In genomic region chr7:142460636-142461077, GRCm38 (mm10) we compare ENCODE assay signal across 8 mouse cellular contexts. TPM values are rescaled to one million over a fixed set of nuclear protein-coding genes. Genes with fewer than 3 reads are reported as not detected.
DNase-seq lines count a peak whose midpoint lies in the region; ATAC-seq and TF ChIP-seq lines count a peak whose summit lies in the region.

Lsp1 (plus strand) TSS chr7:142460809.

- ATAC-seq in midbrain, embryonic 16.5 days, result no peak
- no peak for ATAC-seq in liver, embryonic 13.5 days (ENCODE audit: low read depth)

- H3K27me3 ChIP-seq in midbrain, embryonic 10.5 days (ENCODE audit: low read depth, poor library complexity, severe bottlenecking), result no peaks in the 10 kb centered on the region; the same call in 1 of the 2 replicates
- H3K27me3 ChIP-seq in midbrain, embryonic 16.5 days (ENCODE audit: control insufficient read depth, insufficient read depth, low read depth, low read length), result no peaks in the 10 kb centered on the region
- H3K27me3 ChIP-seq in heart, embryonic 10.5 days (ENCODE audit: insufficient read depth, poor library complexity, severe bottlenecking), result no peaks in the 10 kb centered on the region
- H3K27me3 ChIP-seq in liver, embryonic 13.5 days, result 0 out of 2 replicates have a peak, but pooled peaks cover 4% of the 10 kb centered on the region

- H3K4me2 ChIP-seq in midbrain, embryonic 16.5 days (ENCODE audit: low read length), result no peak within 1 kb of the TSS
- 0 out of 2 replicates have a peak within 1 kb of the TSS, but pooled peaks have one; percentile 8 for H3K4me2 ChIP-seq in liver, embryonic 13.5 days

- H3K36me3 ChIP-seq in midbrain, embryonic 10.5 days, result no peaks in the 10 kb centered on the region
- no peaks in the 10 kb centered on the region for H3K36me3 ChIP-seq in midbrain, embryonic 16.5 days (ENCODE audit: control insufficient read depth, insufficient read depth, low read length)
- no peaks in the 10 kb centered on the region for H3K36me3 ChIP-seq in heart, embryonic 10.5 days
- no peaks in the 10 kb centered on the region for H3K36me3 ChIP-seq in liver, embryonic 13.5 days

- WGBS in midbrain, embryonic 10.5 days, result 90% methylated on average over 7 of the region's 7 CpGs
- WGBS in midbrain, embryonic 16.5 days, result 94% methylated on average over 7 of the region's 7 CpGs
- 6% methylated on average over 7 of the region's 7 CpGs for WGBS in bone marrow, adult 2 months
- WGBS in heart, embryonic 10.5 days, result 91% methylated on average over 7 of the region's 7 CpGs
- WGBS in liver, embryonic 13.5 days (ENCODE audit: insufficient replicate concordance), result 45% methylated on average over 7 of the region's 7 CpGs

- no peaks in the 10 kb centered on the region for H3K9me3 ChIP-seq in midbrain, embryonic 10.5 days (replicated peaks)
- no peaks in the 10 kb centered on the region for H3K9me3 ChIP-seq in midbrain, embryonic 16.5 days (replicated peaks; ENCODE audit: control insufficient read depth, low read length, poor library complexity, severe bottlenecking)
- H3K9me3 ChIP-seq in heart, embryonic 10.5 days, result no peaks in the 10 kb centered on the region
- H3K9me3 ChIP-seq in liver, embryonic 13.5 days (replicated peaks), result no peaks in the 10 kb centered on the region

- no peak within 1 kb of the TSS; the same call in 1 of the 2 replicates for H3K27ac ChIP-seq in midbrain, embryonic 10.5 days (replicated peaks)
- H3K27ac ChIP-seq in midbrain, embryonic 16.5 days (ENCODE audit: low read length), result no peak within 1 kb of the TSS
- peak within 1 kb of the TSS; percentile 89 for H3K27ac ChIP-seq in bone marrow, adult 2 months (ENCODE audit: control insufficient read depth, insufficient read depth, low read depth, low read length, poor library complexity)
- H3K27ac ChIP-seq in heart, embryonic 10.5 days, result peak within 1 kb of the TSS; percentile 92
- H3K27ac ChIP-seq in liver, embryonic 13.5 days, result no peak within 1 kb of the TSS

- peak; percentile 73 for TF ChIP-seq POLR2A in bone marrow, adult 2 months (IDR thresholded peaks at IDR 0.05; ENCODE audit: borderline replicate concordance, control insufficient read depth, low read depth, low read length)

- H3K9ac ChIP-seq in midbrain, embryonic 16.5 days (ENCODE audit: low read depth, low read length), result no peak within 1 kb of the TSS
- H3K9ac ChIP-seq in liver, embryonic 13.5 days, result no peak within 1 kb of the TSS

- no peak within 1 kb of the TSS for H3K4me3 ChIP-seq in midbrain, embryonic 10.5 days
- no peak within 1 kb of the TSS for H3K4me3 ChIP-seq in midbrain, embryonic 16.5 days (ENCODE audit: low read depth, low read length)
- peak within 1 kb of the TSS; percentile 90 for H3K4me3 ChIP-seq in bone marrow, adult 2 months (replicated peaks; ENCODE audit: control insufficient read depth, low read depth, low read length)
- no peak within 1 kb of the TSS for H3K4me3 ChIP-seq in heart, embryonic 10.5 days
- H3K4me3 ChIP-seq in liver, embryonic 13.5 days (replicated peaks), result peak within 1 kb of the TSS; percentile 9

- H3K4me1 ChIP-seq in midbrain, embryonic 10.5 days, result peaks cover 25% of the 10 kb centered on the region
- peaks cover 8% of the 10 kb centered on the region; the same call in 1 of the 2 replicates for H3K4me1 ChIP-seq in midbrain, embryonic 16.5 days (ENCODE audit: control insufficient read depth, insufficient read depth, low read length)
- peaks cover 17% of the 10 kb centered on the region for H3K4me1 ChIP-seq in bone marrow, adult 2 months (ENCODE audit: control insufficient read depth, insufficient read depth, low read length)
- H3K4me1 ChIP-seq in heart, embryonic 10.5 days, result peaks cover 75% of the 10 kb centered on the region
- H3K4me1 ChIP-seq in liver, embryonic 13.5 days (replicated peaks), result peaks cover 12% of the 10 kb centered on the region

- TF ChIP-seq CTCF in bone marrow, adult 2 months (IDR thresholded peaks at IDR 0.05; ENCODE audit: control insufficient read depth, insufficient read depth, low read length), result no peak

- DNase-seq in midbrain, embryonic 10.5 days (ENCODE audit: low spot score), result no peak
- DNase-seq in heart, embryonic 10.5 days (ENCODE audit: low spot score), result peak; percentile 71
- no peak for DNase-seq in liver, embryonic 13.5 days
- peak; percentile 69 for DNase-seq in thymus, postnatal 4 days
- no peak for DNase-seq in urinary bladder, postnatal 25 days (ENCODE audit: low spot score)
- no peak for DNase-seq in retina, embryonic 14.5 days (ENCODE audit: low spot score)

RNA-seq across cellular contexts. Expression of gene Lsp1, which starts in this region (rescaled TPM):
- 14.2 and 15.0 TPM in 2 replicates for polyA plus RNA-seq in midbrain, embryonic 10.5 days (2016; fragmentation: Nextera tagmentation; extraction: Ambion mirVana)
- polyA plus RNA-seq in midbrain, embryonic 16.5 days (2015; fragmentation: Nextera tagmentation; extraction: Ambion mirVana), result 4.8 and 5.1 TPM in 2 replicates
- polyA plus RNA-seq in bone marrow, adult 2 months (2011; ENCODE audit: insufficient read depth, insufficient read length, low replicate concordance, missing spikeins), result 135 and 280 TPM in 2 replicates
- 32.0 and 36.9 TPM in 2 replicates for polyA plus RNA-seq in heart, embryonic 10.5 days (2016; fragmentation: Nextera tagmentation; extraction: Ambion mirVana)
- polyA plus RNA-seq in liver, embryonic 13.5 days (2015; fragmentation: Nextera tagmentation; extraction: Ambion mirVana), result 14.2 and 15.5 TPM in 2 replicates

Comparison
In these comparisons a context has a peak if more than half of its experiments do, and no peak if none do; other contexts are left out.
1. DNase-seq: peak in heart, embryonic 10.5 days (single experiment) and thymus, postnatal 4 days (single experiment); none in midbrain, embryonic 10.5 days (single experiment), liver, embryonic 13.5 days (single experiment), urinary bladder, postnatal 25 days (single experiment) and retina, embryonic 14.5 days (single experiment).
2. H3K27ac ChIP-seq: peak in bone marrow, adult 2 months (single experiment) and heart, embryonic 10.5 days (single experiment); none in midbrain, embryonic 10.5 days (single experiment), midbrain, embryonic 16.5 days (single experiment) and liver, embryonic 13.5 days (single experiment).
3. H3K4me3 ChIP-seq: peak in bone marrow, adult 2 months (single experiment) and liver, embryonic 13.5 days (single experiment); none in midbrain, embryonic 10.5 days (single experiment), midbrain, embryonic 16.5 days (single experiment) and heart, embryonic 10.5 days (single experiment).